Comparison of ENCODE assay signal across 27 mouse cellular contexts in the genomic region with DNA sequence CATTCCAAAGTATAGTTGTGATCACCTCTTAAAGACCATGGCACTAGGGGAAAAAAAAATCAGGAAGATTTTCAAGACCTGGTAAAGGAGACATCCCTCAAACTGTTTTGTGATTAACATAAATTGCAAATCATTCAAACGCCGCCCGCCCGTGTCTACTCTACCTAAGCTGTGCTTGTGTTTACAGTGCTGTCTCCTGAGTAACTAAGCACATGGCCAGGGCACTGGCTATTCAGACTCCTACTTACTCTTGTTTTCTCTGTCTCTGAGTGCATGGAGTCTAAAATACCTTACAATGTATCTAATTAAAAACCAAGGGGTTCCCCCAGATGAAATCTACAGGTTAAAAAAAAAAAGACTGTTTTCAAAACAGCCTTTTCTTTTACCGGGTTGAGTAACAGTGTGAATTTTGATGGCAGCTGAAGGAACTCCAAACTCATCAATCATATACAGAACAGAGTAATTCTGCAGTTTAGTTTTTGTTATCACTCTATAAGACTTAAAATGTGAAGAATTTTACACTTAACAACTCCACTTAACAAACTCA. TPM values are rescaled to one million over a fixed set of nuclear protein-coding genes. Genes with fewer than 3 reads are reported as not detected.
DNase-seq lines count a peak whose midpoint lies in the region; ATAC-seq and TF ChIP-seq lines count a peak whose summit lies in the region.
"Had no signal": no experiment of that assay in that cellular context is flagged by ENCODE, and none has a peak within 500 bp of the region (broad histone marks: within the 10 kb centered on the region; RNA-seq: fewer than 3 reads in every experiment).

No protein-coding gene starts in this region.

- peaks cover 16% of the 10 kb centered on the region for H3K4me1 ChIP-seq in liver, embryonic 11.5 days (replicated peaks; ENCODE audit: control insufficient read depth, insufficient read depth, low read length)
- peaks cover 61% of the 10 kb centered on the region for H3K4me1 ChIP-seq in G1E (ENCODE audit: insufficient read depth, low read depth, low read length)
- H3K4me1 ChIP-seq in liver, embryonic 15.5 days (replicated peaks) = peaks cover 67% of the 10 kb centered on the region
- H3K4me1 ChIP-seq in midbrain, embryonic 14.5 days (ENCODE audit: control insufficient read depth, insufficient read depth, low read length) = peaks cover 15% of the 10 kb centered on the region
- H3K4me1 ChIP-seq in forebrain, embryonic 11.5 days (replicated peaks; ENCODE audit: control insufficient read depth, insufficient read depth, low read length) = peaks cover 7% of the 10 kb centered on the region

- H3K9me3 ChIP-seq in liver, embryonic 11.5 days (ENCODE audit: control insufficient read depth, low read length) = no peaks in the 10 kb centered on the region
- no peaks in the 10 kb centered on the region for H3K9me3 ChIP-seq in G1E (replicated peaks)
- H3K9me3 ChIP-seq in liver, embryonic 15.5 days (replicated peaks) = no peaks in the 10 kb centered on the region
- no peaks in the 10 kb centered on the region for H3K9me3 ChIP-seq in midbrain, embryonic 14.5 days (ENCODE audit: control insufficient read depth, low read length)
- no peaks in the 10 kb centered on the region for H3K9me3 ChIP-seq in forebrain, embryonic 11.5 days (ENCODE audit: control insufficient read depth, low read length)
- H3K9me3 ChIP-seq: heart, embryonic 12.5 days; kidney, embryonic 15.5 days; limb, embryonic 13.5 days; midbrain, embryonic 12.5 days; neural tube, embryonic 13.5 days had no signal

- no peaks in the 10 kb centered on the region; the same call in 1 of the 2 replicates for H3K36me3 ChIP-seq in liver, embryonic 11.5 days (ENCODE audit: control insufficient read depth, insufficient read depth, low read length)
- H3K36me3 ChIP-seq in G1E (replicated peaks) = peaks cover 65% of the 10 kb centered on the region
- peaks cover 9% of the 10 kb centered on the region; the same call in 1 of the 2 replicates for H3K36me3 ChIP-seq in liver, embryonic 15.5 days (replicated peaks)
- H3K36me3 ChIP-seq in midbrain, embryonic 14.5 days (ENCODE audit: control insufficient read depth, insufficient read depth, low read length) = no peaks in the 10 kb centered on the region
- H3K36me3 ChIP-seq in forebrain, embryonic 11.5 days (ENCODE audit: control insufficient read depth, insufficient read depth, low read length) = peaks cover 4% of the 10 kb centered on the region; the same call in 1 of the 2 replicates
- H3K36me3 ChIP-seq: heart, embryonic 12.5 days; neural tube, embryonic 13.5 days had no signal

- peak overlapping the region; percentile 23; the same call in 1 of the 2 replicates for H3K4me2 ChIP-seq in liver, embryonic 11.5 days
- H3K4me2 ChIP-seq in liver, embryonic 15.5 days = peak overlapping the region; percentile 6; the same call in 1 of the 2 replicates
- no peak overlapping the region for H3K4me2 ChIP-seq in midbrain, embryonic 14.5 days (ENCODE audit: low read length)
- H3K4me2 ChIP-seq in forebrain, embryonic 11.5 days (ENCODE audit: low read depth, low read length, severe bottlenecking) = no peak overlapping the region
- H3K4me2 ChIP-seq: heart, embryonic 12.5 days; hindbrain, embryonic 14.5 days; midbrain, embryonic 12.5 days; neural tube, embryonic 13.5 days had no signal

- H3K27ac ChIP-seq in liver, embryonic 11.5 days (ENCODE audit: low read depth, low read length) = no peak overlapping the region
- no peak overlapping the region for H3K27ac ChIP-seq in liver, embryonic 15.5 days (replicated peaks)
- no peak overlapping the region for H3K27ac ChIP-seq in midbrain, embryonic 14.5 days (replicated peaks; ENCODE audit: low read depth, low read length)
- H3K27ac ChIP-seq in forebrain, embryonic 11.5 days (ENCODE audit: low read depth, low read length) = no peak overlapping the region
- H3K27ac ChIP-seq: hindbrain, embryonic 14.5 days; kidney, embryonic 15.5 days; layer of hippocampus, adult 2 months; limb, embryonic 13.5 days; midbrain, embryonic 12.5 days; neural tube, embryonic 13.5 days had no signal

- WGBS in liver, embryonic 11.5 days = 46% methylated on average over 5 of the region's 5 CpGs
- 18% methylated on average over 5 of the region's 5 CpGs for WGBS in liver, embryonic 15.5 days (ENCODE audit: insufficient replicate concordance)
- WGBS in midbrain, embryonic 14.5 days = 77% methylated on average over 5 of the region's 5 CpGs
- 77% methylated on average over 5 of the region's 5 CpGs for WGBS in forebrain, embryonic 11.5 days

- H3K4me3 ChIP-seq in liver, embryonic 11.5 days (ENCODE audit: low read depth, low read length) = no peak overlapping the region
- peak overlapping the region; percentile 93; the same call in 1 of the 2 replicates for H3K4me3 ChIP-seq in G1E (ENCODE audit: low read depth, low read length)
- no peak overlapping the region for H3K4me3 ChIP-seq in liver, embryonic 15.5 days (replicated peaks)
- no peak overlapping the region for H3K4me3 ChIP-seq in midbrain, embryonic 14.5 days (replicated peaks; ENCODE audit: low read depth, low read length)
- no peak overlapping the region for H3K4me3 ChIP-seq in forebrain, embryonic 11.5 days (ENCODE audit: low read depth, low read length)
- H3K4me3 ChIP-seq: heart, embryonic 12.5 days; kidney, embryonic 15.5 days; layer of hippocampus, adult 2 months; midbrain, embryonic 12.5 days; neural tube, embryonic 13.5 days had no signal

- no peak overlapping the region for H3K9ac ChIP-seq in liver, embryonic 11.5 days (ENCODE audit: low read depth, low read length)
- no peak overlapping the region for H3K9ac ChIP-seq in liver, embryonic 15.5 days
- H3K9ac ChIP-seq in midbrain, embryonic 14.5 days (replicated peaks; ENCODE audit: low read length) = no peak overlapping the region
- H3K9ac ChIP-seq in forebrain, embryonic 11.5 days (ENCODE audit: low read length) = no peak overlapping the region
- H3K9ac ChIP-seq: heart, embryonic 12.5 days; hindbrain, embryonic 14.5 days; kidney, embryonic 15.5 days; limb, embryonic 13.5 days; midbrain, embryonic 12.5 days; neural tube, embryonic 13.5 days had no signal

- no peak for TF ChIP-seq CTCF in G1E (IDR thresholded peaks at IDR 0.05; ENCODE audit: low read depth, low read length)

- no peak for ATAC-seq in liver, embryonic 11.5 days (replicated peaks; ENCODE audit: low FRiP score)
- ATAC-seq in G1E (ENCODE audit: extremely low read depth, insufficient number of reproducible peaks, low FRiP score, poor library complexity, severe bottlenecking) = no peak
- no peak for ATAC-seq in liver, embryonic 15.5 days (ENCODE audit: insufficient read depth)
- ATAC-seq in midbrain, embryonic 14.5 days (ENCODE audit: low FRiP score, low TSS enrichment) = no peak
- ATAC-seq in forebrain, embryonic 11.5 days (replicated peaks; ENCODE audit: low FRiP score) = no peak
- ATAC-seq: forebrain, embryonic 14.5 days; inflammation-experienced regulatory T-cells, adult 6 months had no signal

- H3K27me3 ChIP-seq in liver, embryonic 11.5 days (replicated peaks; ENCODE audit: control insufficient read depth, insufficient read depth, low read length) = peaks cover 12% of the 10 kb centered on the region
- H3K27me3 ChIP-seq in G1E (ENCODE audit: insufficient read depth, low read length) = no peaks in the 10 kb centered on the region
- H3K27me3 ChIP-seq in liver, embryonic 15.5 days = peaks cover 34% of the 10 kb centered on the region
- H3K27me3 ChIP-seq in midbrain, embryonic 14.5 days (ENCODE audit: control insufficient read depth, insufficient read depth, low read length) = peaks cover 23% of the 10 kb centered on the region
- H3K27me3 ChIP-seq in forebrain, embryonic 11.5 days (ENCODE audit: control insufficient read depth, insufficient read depth, low read length) = peaks cover 24% of the 10 kb centered on the region

- DNase-seq in liver, embryonic 11.5 days (ENCODE audit: low spot score) = no peak
- DNase-seq in liver (no peak), 416B (ENCODE audit: low read depth) (peak; percentile 41), G1E (ENCODE audit: low spot score) (no peak)
- no peak for DNase-seq in layer of hippocampus, postnatal 36 days
- DNase-seq in midbrain, embryonic 14.5 days = no peak
- DNase-seq in forebrain, embryonic 11.5 days (ENCODE audit: low spot score) = no peak
- DNase-seq: adrenal gland, adult 8-10 months; cerebellum, adult 8-10 months; cerebellum, postnatal 25 days; gastrocnemius, postnatal 14 days; heart, adult 18-20 months; heart, postnatal 4 days; kidney, adult 11 months; kidney, postnatal 25 days; lung, adult 2 months; lung, postnatal 14 days had no signal

RNA-seq across cellular contexts. Expression of gene Myb, which starts 3.8 kb away (rescaled TPM):
- 40.3 and 42.3 TPM in 2 replicates for polyA plus RNA-seq in liver, embryonic 11.5 days (2014; fragmentation: Nextera tagmentation; extraction: Ambion mirVana)
- total RNA-seq in G1E (2014; fragmentation: Nextera tagmentation) = 399 and 427 TPM in 2 replicates
- 258 and 268 TPM in 2 replicates for total RNA-seq in G1E (2017)
- polyA plus RNA-seq in G1E (2012) = 40.0 and 49.3 TPM in 2 replicates
- polyA plus RNA-seq in liver, embryonic 15.5 days (2015; fragmentation: Nextera tagmentation; extraction: Ambion mirVana) = 9.1 and 9.7 TPM in 2 replicates
- total RNA-seq in layer of hippocampus, postnatal 36 days (2021) = under 1 TPM; 0.42 to 0.71 TPM
- polyA plus RNA-seq in midbrain, embryonic 14.5 days (2014; fragmentation: Nextera tagmentation; extraction: Ambion mirVana) = 3.4 and 3.5 TPM in 2 replicates
- polyA plus RNA-seq in forebrain, embryonic 11.5 days (2014; fragmentation: Nextera tagmentation; extraction: Ambion mirVana) = 8.9 and 9.7 TPM in 2 replicates
- total RNA-seq: adrenal gland, adult 8-10 months had no signal

Comparison
In these comparisons a context has a peak if more than half of its experiments do, and no peak if none do; other contexts are left out.
1. H3K4me2 ChIP-seq: peak in liver, embryonic 11.5 days (single experiment) and liver, embryonic 15.5 days (single experiment); none in midbrain, embryonic 14.5 days (single experiment) and forebrain, embryonic 11.5 days (single experiment).